Mouse (Mus musculus) G1E (cell line): Measurements from ENCODE around the gene Psd. TPM values are rescaled to one million over a fixed set of nuclear protein-coding genes. Genes with fewer than 3 reads are reported as not detected.

ENCODE experiments used
- ATAC-seq: 2 replicates; pipeline ENCODE4 v1.8.0; 2016; ENCODE audit warnings: mild to moderate bottlenecking; ENCODE audit not compliant: insufficient number of reproducible peaks, poor library complexity, low FRiP score, severe bottlenecking; ENCODE audit errors: extremely low read depth
- DNase-seq: peaks from one replicate; pipeline ENCODE4 v3.0.0; 2012; ENCODE audit warnings: low spot score
- H3K27me3 ChIP-seq: 2 replicates; pipeline ENCODE4 v1.6.1; 2012; ENCODE audit warnings: mild to moderate bottlenecking, low read length, inconsistent platforms; ENCODE audit not compliant: insufficient read depth
- H3K36me3 ChIP-seq: replicated peaks from 2 replicates; pipeline ENCODE3; 2012; ENCODE audit warnings: mild to moderate bottlenecking, inconsistent platforms
- H3K4me1 ChIP-seq: 2 replicates; pipeline ENCODE4 v1.6.1; 2012; ENCODE audit warnings: low read depth, low read length, inconsistent platforms, mixed read lengths; ENCODE audit not compliant: insufficient read depth
- H3K4me3 ChIP-seq: 2 replicates; pipeline ENCODE4 v1.5.1; 2012; ENCODE audit warnings: low read depth, mild to moderate bottlenecking, inconsistent platforms, low read length, moderate library complexity, mixed read lengths
- H3K9me3 ChIP-seq: replicated peaks from 2 replicates; pipeline ENCODE4 v1.6.1; 2012; ENCODE audit warnings: inconsistent platforms
- CTCF ChIP-seq: IDR thresholded peaks from 2 replicates; pipeline ENCODE4 v1.5.1; 2012; ENCODE audit warnings: low read depth, low read length, inconsistent platforms, mixed read lengths
- GATA1 ChIP-seq: IDR thresholded peaks from 2 replicates; pipeline ENCODE4 v1.6.1; 2012; ENCODE audit warnings: borderline replicate concordance, low read length, inconsistent platforms, mixed read lengths
- GATA2 ChIP-seq: IDR thresholded peaks from 2 replicates; pipeline ENCODE4 v1.6.1; 2012; ENCODE audit warnings: low read depth, low read length, inconsistent platforms, borderline replicate concordance
- POLR2AphosphoS5 ChIP-seq: IDR thresholded peaks from 2 replicates; pipeline ENCODE4 v1.6.1; 2012; ENCODE audit warnings: low read depth, low read length, inconsistent platforms; ENCODE audit not compliant: insufficient replicate concordance
- TAL1 ChIP-seq: conservative IDR thresholded peaks from 2 replicates; pipeline ENCODE4 v1.6.1; 2012; ENCODE audit warnings: low read depth, low read length, inconsistent platforms, mixed read lengths
- polyA plus RNA-seq: library from polyadenylated mRNA; stranded (reverse); fragments of >175 nt; gene quantifications from 2 replicates; pipeline ENCODE4 v1.2.3, GENCODE M21; 2012
- total RNA-seq, 2 experiments: library from RNA; stranded (forward) in 1 of 2; stranded (reverse) in 1 of 2; fragments of 200-1000 nt in 1 of 2; fragments of >200 nt in 1 of 2; fragmentation: Nextera tagmentation in 1 of 2; gene quantifications; 2 replicates each; pipeline ENCODE4 v1.2.3; 2014 to 2017

Gene Psd
- total and polyA plus RNA-seq, 3 experiments = 0.41 to 1.1 TPM; not detected in 1

DNA sequence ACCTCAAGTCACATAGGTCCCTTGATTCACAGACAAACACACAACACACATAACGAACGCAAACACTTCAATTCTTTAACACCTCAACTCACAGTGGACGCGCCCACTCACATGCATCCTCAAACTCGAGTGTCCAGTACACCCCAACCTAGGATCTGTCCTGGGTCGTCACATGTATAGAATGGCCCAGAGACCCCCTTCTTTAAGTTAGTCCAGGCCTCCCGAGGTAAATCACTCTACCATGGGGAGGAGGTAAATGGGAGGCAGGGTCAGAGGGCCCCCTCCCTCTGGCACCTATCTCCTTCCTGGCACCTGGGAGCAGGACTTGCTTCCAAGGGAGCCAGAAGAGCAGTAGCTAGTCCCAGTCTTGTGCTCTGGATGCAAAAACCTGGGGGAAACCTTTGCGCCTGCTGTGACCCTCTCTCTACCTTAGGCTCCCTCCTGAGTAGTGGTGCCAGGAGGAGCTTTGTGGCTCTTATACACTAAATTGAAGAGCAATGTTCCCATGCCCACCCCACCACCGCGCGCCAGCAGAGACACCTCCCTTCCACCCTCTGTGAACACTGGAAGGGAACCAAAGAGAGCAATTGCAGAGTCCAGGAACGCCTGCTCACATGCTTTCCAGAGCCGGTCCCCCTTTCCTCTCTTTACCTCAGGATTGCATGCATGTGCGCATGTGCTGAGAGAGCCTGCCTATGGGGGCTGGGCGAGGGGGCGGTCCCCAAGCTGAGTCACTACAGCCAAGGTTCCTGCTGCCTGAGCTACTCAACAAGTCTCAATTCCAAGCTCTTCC lies 8.2 kb downstream of the Psd start:
- peaks cover 82% of the 10 kb centered on the region for H3K4me1 ChIP-seq
- peaks cover 4% of the 10 kb centered on the region for H3K36me3 ChIP-seq
- TF ChIP-seq GATA2 = no peak
- TF ChIP-seq POLR2AphosphoS5 = no peak
- TF ChIP-seq TAL1 = no peak
- no peak for TF ChIP-seq GATA1
- no peak for TF ChIP-seq CTCF
- ATAC-seq = no peak
- H3K27me3 ChIP-seq = peaks cover 65% of the 10 kb centered on the region
- peaks cover 11% of the 10 kb centered on the region for H3K9me3 ChIP-seq
- H3K4me3 ChIP-seq = no peak overlapping the region
- DNase-seq = peak; percentile 14

DNA sequence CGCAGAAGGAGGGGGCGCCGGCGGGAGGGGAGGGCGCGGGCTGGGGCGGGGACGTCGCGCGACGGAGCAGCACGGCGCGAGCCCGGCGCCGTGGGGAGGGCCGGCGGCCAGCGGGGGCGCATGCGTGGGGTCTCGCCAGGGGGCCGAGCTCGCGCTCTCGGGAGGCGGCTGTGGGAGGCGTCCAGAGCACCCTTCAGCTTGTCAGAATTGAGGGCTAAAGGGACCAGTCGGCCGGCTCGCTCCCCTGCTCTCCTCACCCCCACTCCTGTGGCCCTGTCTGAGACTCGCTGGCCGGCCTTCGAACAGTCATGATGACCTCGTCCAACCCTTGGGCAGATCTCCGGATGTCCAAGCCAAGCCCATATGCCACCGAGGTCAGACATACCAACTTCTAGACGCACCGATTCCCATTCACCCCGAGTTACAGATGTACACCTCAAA lies 8.9 kb downstream of the Psd start:
- Histone ChIP-seq H3K4me3 (no peak overlapping the region), H3K4me1 (peaks cover 85% of the 10 kb centered on the region), H3K36me3 (peaks cover 11% of the 10 kb centered on the region), H3K9me3 (peaks cover 11% of the 10 kb centered on the region), H3K27me3 (peaks cover 59% of the 10 kb centered on the region)
- ATAC-seq = no peak
- TF ChIP-seq TAL1 (no peak), GATA1 (no peak), CTCF (no peak), POLR2AphosphoS5 (no peak), GATA2 (no peak)
- peak; percentile 13 for DNase-seq

GRCm38 (mm10) chr19:46317546-46317885 lies 9.4 kb downstream of the Psd start:
- H3K4me1 ChIP-seq = peaks cover 85% of the 10 kb centered on the region
- TF ChIP-seq POLR2AphosphoS5 = no peak
- no peak for TF ChIP-seq CTCF
- TF ChIP-seq GATA2 = no peak
- TF ChIP-seq GATA1 = no peak
- TF ChIP-seq TAL1 = no peak
- DNase-seq = no peak

GRCm38 (mm10) chr19:46316846-46317545 lies 10.0 kb downstream of the Psd start:
- Histone ChIP-seq H3K27me3 (peaks cover 48% of the 10 kb centered on the region), H3K4me3 (no peak overlapping the region; the same call in 1 of the 2 replicates), H3K4me1 (peaks cover 83% of the 10 kb centered on the region), H3K36me3 (peaks cover 22% of the 10 kb centered on the region), H3K9me3 (peaks cover 11% of the 10 kb centered on the region)
- no peak for ATAC-seq
- TF ChIP-seq TAL1 = no peak
- TF ChIP-seq CTCF = no peak
- TF ChIP-seq GATA1 = no peak
- no peak for TF ChIP-seq GATA2
- no peak for TF ChIP-seq POLR2AphosphoS5
- DNase-seq = peak; percentile 1

More at GRCm38 (mm10) chr19:46317546-46317885, 9.4 kb downstream of the Psd start:
- peaks cover 11% of the 10 kb centered on the region for H3K9me3 ChIP-seq
- H3K4me3 ChIP-seq = no peak overlapping the region; the same call in 1 of the 2 replicates
- no peak for ATAC-seq
- peaks cover 53% of the 10 kb centered on the region for H3K27me3 ChIP-seq
- peaks cover 16% of the 10 kb centered on the region for H3K36me3 ChIP-seq

DNA sequence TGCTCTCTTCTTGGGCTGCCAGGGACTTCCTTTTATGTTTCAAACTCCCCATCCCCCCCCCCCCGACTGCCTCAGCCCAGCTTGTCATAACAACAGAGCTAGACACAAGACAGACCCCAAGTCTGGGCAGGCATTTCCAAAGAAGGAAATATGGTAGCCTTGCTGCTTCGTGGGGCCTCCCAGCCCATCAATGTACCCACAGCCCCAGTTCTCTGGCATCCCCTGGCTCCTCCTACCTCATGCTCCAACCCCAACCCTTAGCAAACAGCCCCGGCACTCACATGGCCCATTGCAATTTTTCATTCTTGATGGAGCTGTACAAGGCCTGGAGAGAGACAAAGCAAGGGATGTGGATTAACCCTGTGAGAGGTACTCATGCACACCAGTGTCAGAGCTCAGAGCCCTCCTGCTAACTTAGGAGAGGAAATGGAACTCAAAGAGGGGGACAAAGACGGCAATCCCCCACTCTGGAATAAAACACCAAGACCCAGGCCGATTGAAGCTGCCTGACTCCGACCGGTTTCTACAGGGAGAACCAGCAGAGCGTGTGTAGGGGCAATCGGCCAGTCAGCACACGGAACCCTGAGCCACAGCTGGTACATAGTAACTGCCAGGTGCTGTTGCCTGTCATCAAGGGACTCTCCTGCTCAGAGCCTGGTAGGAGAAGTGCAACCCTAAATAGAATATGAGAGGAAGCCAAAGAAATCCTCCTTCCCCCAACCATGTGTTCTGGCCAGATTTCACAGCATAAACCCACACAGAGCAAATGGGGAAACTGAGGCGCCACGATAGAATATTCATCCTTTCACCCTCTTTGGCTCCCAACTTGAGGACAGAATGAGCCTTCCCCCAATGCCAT lies 11.0 kb downstream of the Psd start:
- Histone ChIP-seq H3K4me3 (no peak overlapping the region; the same call in 1 of the 2 replicates), H3K9me3 (peaks cover 11% of the 10 kb centered on the region), H3K27me3 (peaks cover 39% of the 10 kb centered on the region), H3K36me3 (peaks cover 32% of the 10 kb centered on the region), H3K4me1 (peaks cover 74% of the 10 kb centered on the region)
- ATAC-seq = no peak
- peak; percentile 21 for DNase-seq
- no peak for TF ChIP-seq POLR2AphosphoS5
- TF ChIP-seq CTCF = no peak
- TF ChIP-seq GATA1 = no peak
- TF ChIP-seq GATA2 = no peak
